Mouse (Mus musculus): ENCODE data around the gene Sytl1. TPM values are rescaled to one million over a fixed set of nuclear protein-coding genes. Genes with fewer than 3 reads are reported as not detected.

Gene Sytl1
- total RNA-seq, 1 experiment, result 2.0 TPM

DNA sequence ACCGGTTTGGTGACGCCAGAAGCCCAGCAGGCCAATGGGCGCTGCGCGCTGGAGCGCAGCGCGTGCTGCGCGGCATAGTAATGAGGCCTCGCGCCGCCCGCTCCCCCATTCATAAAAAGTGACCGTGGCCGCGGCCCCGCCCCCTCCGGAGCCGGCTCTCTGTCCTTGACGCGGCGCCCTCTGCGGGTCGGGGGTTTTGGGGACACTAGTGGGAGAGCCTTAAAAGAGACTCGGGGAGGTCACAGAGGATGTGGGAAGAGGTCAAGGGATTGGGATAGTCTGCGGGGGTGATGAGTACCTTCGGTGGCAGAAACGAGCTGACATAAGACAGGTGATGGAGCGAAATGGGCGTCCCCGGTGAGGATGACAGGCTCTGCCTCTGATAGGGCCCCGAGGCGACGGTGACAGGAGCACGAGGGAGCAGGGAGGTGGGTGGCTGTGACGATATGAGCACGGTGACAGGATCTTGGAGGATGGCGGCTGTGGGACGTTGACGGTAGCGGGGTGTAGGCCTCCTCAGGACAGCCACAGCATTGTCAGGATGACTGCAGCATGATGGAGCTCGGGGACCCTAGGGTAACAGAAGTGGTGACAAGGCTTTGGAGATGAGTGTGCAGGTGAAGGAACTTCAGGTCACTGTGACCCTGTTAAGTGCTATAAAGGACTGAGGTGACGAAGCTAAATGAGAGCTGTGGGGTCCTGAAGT, 50.2 kb downstream of the Sytl1 start:
- no peak for DNase-seq (ENCODE audit: low read depth, low spot score)
- Histone ChIP-seq H3K4me1 (ENCODE audit: control insufficient read depth in 2 of 2, insufficient read depth in 2 of 2, low read length in 2 of 2, poor library complexity in 1 of 2) (peaks cover 0 to 12% of the 10 kb centered on the region in 2 experiments; a peak in 1 of 4 replicates), H3K27ac (ENCODE audit: insufficient read depth, low read depth, low read length, poor library complexity, severe bottlenecking) (no peak overlapping the region), H3K4me3 (ENCODE audit: insufficient read depth in 1 of 2, low read depth in 1 of 2, low read length in 2 of 2, poor library complexity in 1 of 2, severe bottlenecking in 1 of 2) (peak overlapping the region; percentile 77 to 87), H3K9ac (ENCODE audit: insufficient read depth, low read depth, low read length, poor library complexity, severe bottlenecking) (no peak overlapping the region), H3K36me3 (ENCODE audit: control insufficient read depth, insufficient read depth, low read length, poor library complexity, severe bottlenecking) (no peaks in the 10 kb centered on the region), H3K9me3 (ENCODE audit: control insufficient read depth, insufficient read depth, low read depth, low read length) (no peaks in the 10 kb centered on the region)
- in situ Hi-C loops (cut with MboI; ENCODE audit: low sequenced_read_pairs in 2 of 2, unreplicated experiment in 2 of 2), result no loop called here
- TF ChIP-seq MAFK (IDR thresholded peaks at IDR 0.05; ENCODE audit: insufficient read depth, low read depth, low read length), result no peak
- TF ChIP-seq ZNF384 (IDR thresholded peaks at IDR 0.05; ENCODE audit: low read depth, low read length), result no peak
- TF ChIP-seq CHD2 (IDR thresholded peaks at IDR 0.05; ENCODE audit: low read depth, low read length), result no peak
- no peak for TF ChIP-seq ZC3H11A (IDR thresholded peaks at IDR 0.05; ENCODE audit: borderline replicate concordance, low read depth, low read length)
- no peak for TF ChIP-seq HCFC1 (IDR thresholded peaks at IDR 0.05; ENCODE audit: borderline replicate concordance, insufficient read depth, low read length)

GRCm38 (mm10) chr4:133211751-133212561, 51.0 kb downstream of the Sytl1 start, which contains the start of the genes Cd164l2 and Gpr3:
Gene Cd164l2, plus strand, starts transcription at chr4:133212131.
Gene Gpr3, minus strand, starts transcription at chr4:133212536.
- Histone ChIP-seq H3K27ac (ENCODE audit: insufficient read depth, low read depth, low read length, poor library complexity, severe bottlenecking) (no peak within 1 kb of the TSS), H3K4me3 (ENCODE audit: insufficient read depth in 1 of 2, low read depth in 1 of 2, low read length in 2 of 2, poor library complexity in 1 of 2, severe bottlenecking in 1 of 2) (peak within 1 kb of the TSS; percentile 77 to 87), H3K9me3 (ENCODE audit: control insufficient read depth, insufficient read depth, low read depth, low read length) (no peaks in the 10 kb centered on the region), H3K4me1 (ENCODE audit: control insufficient read depth in 2 of 2, insufficient read depth in 2 of 2, low read length in 2 of 2, poor library complexity in 1 of 2) (peaks cover 0 to 12% of the 10 kb centered on the region in 2 experiments; a peak in 1 of 4 replicates), H3K36me3 (ENCODE audit: control insufficient read depth, insufficient read depth, low read length, poor library complexity, severe bottlenecking) (no peaks in the 10 kb centered on the region), H3K9ac (ENCODE audit: insufficient read depth, low read depth, low read length, poor library complexity, severe bottlenecking) (peak within 1 kb of the TSS; percentile 49)
- TF ChIP-seq CHD2 (IDR thresholded peaks at IDR 0.05; ENCODE audit: low read depth, low read length), result no peak
- TF ChIP-seq HCFC1 (IDR thresholded peaks at IDR 0.05; ENCODE audit: borderline replicate concordance, insufficient read depth, low read length), result no peak
- TF ChIP-seq ZC3H11A (IDR thresholded peaks at IDR 0.05; ENCODE audit: borderline replicate concordance, low read depth, low read length), result no peak
- no peak for TF ChIP-seq MAFK (IDR thresholded peaks at IDR 0.05; ENCODE audit: insufficient read depth, low read depth, low read length)
- no peak for TF ChIP-seq ZNF384 (IDR thresholded peaks at IDR 0.05; ENCODE audit: low read depth, low read length)
- no peak for DNase-seq (ENCODE audit: low read depth, low spot score)
- in situ Hi-C loops (cut with MboI; ENCODE audit: low sequenced_read_pairs in 2 of 2, unreplicated experiment in 2 of 2), result no loop called here

- H3K4me1 ChIP-seq (ENCODE audit: control insufficient read depth in 2 of 2, insufficient read depth in 2 of 2, low read length in 2 of 2, poor library complexity in 1 of 2), result peaks cover 0 to 12% of the 10 kb centered on the region in 2 experiments; a peak in 1 of 4 replicates
- no peak overlapping the region for H3K9ac ChIP-seq (ENCODE audit: insufficient read depth, low read depth, low read length, poor library complexity, severe bottlenecking)
- H3K36me3 ChIP-seq (ENCODE audit: control insufficient read depth, insufficient read depth, low read length, poor library complexity, severe bottlenecking), result no peaks in the 10 kb centered on the region
- no peak overlapping the region for H3K4me3 ChIP-seq (ENCODE audit: insufficient read depth in 1 of 2, low read depth in 1 of 2, low read length in 2 of 2, poor library complexity in 1 of 2, severe bottlenecking in 1 of 2)
- DNase-seq (ENCODE audit: low read depth, low spot score), result no peak
- no peaks in the 10 kb centered on the region for H3K9me3 ChIP-seq (ENCODE audit: control insufficient read depth, insufficient read depth, low read depth, low read length)
- no peak overlapping the region for H3K27ac ChIP-seq (ENCODE audit: insufficient read depth, low read depth, low read length, poor library complexity, severe bottlenecking)
- TF ChIP-seq CHD2 (IDR thresholded peaks at IDR 0.05; ENCODE audit: low read depth, low read length), result no peak
- TF ChIP-seq MAFK (IDR thresholded peaks at IDR 0.05; ENCODE audit: insufficient read depth, low read depth, low read length), result no peak
- no peak for TF ChIP-seq HCFC1 (IDR thresholded peaks at IDR 0.05; ENCODE audit: borderline replicate concordance, insufficient read depth, low read length)
- TF ChIP-seq ZNF384 (IDR thresholded peaks at IDR 0.05; ENCODE audit: low read depth, low read length), result no peak
- no peak for TF ChIP-seq ZC3H11A (IDR thresholded peaks at IDR 0.05; ENCODE audit: borderline replicate concordance, low read depth, low read length)
- in situ Hi-C loops (cut with MboI; ENCODE audit: low sequenced_read_pairs in 2 of 2, unreplicated experiment in 2 of 2), result no loop called here
These were observed 52.0 kb downstream of the Sytl1 start for GRCm38 (mm10) chr4:133210788-133211390.

- H3K27ac ChIP-seq (ENCODE audit: insufficient read depth, low read depth, low read length, poor library complexity, severe bottlenecking), result no peak overlapping the region
- H3K36me3 ChIP-seq (ENCODE audit: control insufficient read depth, insufficient read depth, low read length, poor library complexity, severe bottlenecking), result no peaks in the 10 kb centered on the region
- in situ Hi-C loops (cut with MboI; ENCODE audit: low sequenced_read_pairs in 2 of 2, unreplicated experiment in 2 of 2), result no loop called here
- no peaks in the 10 kb centered on the region for H3K9me3 ChIP-seq (ENCODE audit: control insufficient read depth, insufficient read depth, low read depth, low read length)
- peaks cover 0 to 12% of the 10 kb centered on the region in 2 experiments; a peak in 1 of 4 replicates for H3K4me1 ChIP-seq (ENCODE audit: control insufficient read depth in 2 of 2, insufficient read depth in 2 of 2, low read length in 2 of 2, poor library complexity in 1 of 2)
- no peak for DNase-seq (ENCODE audit: low read depth, low spot score)
- H3K9ac ChIP-seq (ENCODE audit: insufficient read depth, low read depth, low read length, poor library complexity, severe bottlenecking), result no peak overlapping the region
- TF ChIP-seq MAFK (IDR thresholded peaks at IDR 0.05; ENCODE audit: insufficient read depth, low read depth, low read length) (no peak), ZNF384 (IDR thresholded peaks at IDR 0.05; ENCODE audit: low read depth, low read length) (no peak), CHD2 (IDR thresholded peaks at IDR 0.05; ENCODE audit: low read depth, low read length) (no peak), ZC3H11A (IDR thresholded peaks at IDR 0.05; ENCODE audit: borderline replicate concordance, low read depth, low read length) (no peak), HCFC1 (IDR thresholded peaks at IDR 0.05; ENCODE audit: borderline replicate concordance, insufficient read depth, low read length) (no peak)
- no peak overlapping the region for H3K4me3 ChIP-seq (ENCODE audit: insufficient read depth in 1 of 2, low read depth in 1 of 2, low read length in 2 of 2, poor library complexity in 1 of 2, severe bottlenecking in 1 of 2)
These were observed 52.7 kb downstream of the Sytl1 start for GRCm38 (mm10) chr4:133210023-133210787.
